Mouse (Mus musculus): ENCODE measurements at regions not wholly inside any gene's neighbourhood (a gene's known extent, or its start where the extent isn't known, plus 50 kb on each side); places are given as distances from the start of the nearest gene placed in this dataset.

- H3K36me3 ChIP-seq: no peaks in the 10 kb centered on the region
- no peak overlapping the region for H3K4me2 ChIP-seq (replicated peaks)
- ATAC-seq (replicated peaks): no peak
- no peak overlapping the region for H3K27ac ChIP-seq (replicated peaks)
- H3K4me1 ChIP-seq: no peaks in the 10 kb centered on the region
- no peaks in the 10 kb centered on the region for H3K27me3 ChIP-seq
- no peaks in the 10 kb centered on the region for H3K9me3 ChIP-seq
- no peak overlapping the region for H3K4me3 ChIP-seq
- no peak overlapping the region for H3K9ac ChIP-seq (replicated peaks)
- 89% methylated on average over 1 of the region's 1 CpGs for WGBS
Measured at GRCm38 (mm10) chr2:123170611-123171010, 405.6 kb downstream of the Sqor start.

DNA sequence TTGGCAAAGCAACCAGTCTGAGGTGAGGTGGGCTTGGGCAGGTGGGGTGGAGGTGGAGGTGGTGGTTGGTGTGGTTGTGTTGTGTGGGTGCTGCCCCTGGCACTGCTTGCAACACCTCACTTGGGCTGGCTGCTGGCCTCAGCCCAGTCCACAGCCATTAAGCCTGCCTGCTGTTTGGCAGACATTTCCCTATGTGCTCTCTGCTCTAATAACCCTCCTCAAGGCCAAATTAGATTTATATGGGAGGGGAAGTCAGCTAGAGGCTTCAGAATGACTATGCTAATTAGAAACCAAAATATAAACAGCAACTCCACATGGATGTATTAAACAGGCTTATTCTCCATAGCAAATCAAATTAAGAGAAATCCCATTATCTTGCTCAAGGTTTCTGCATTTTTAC lies 417.2 kb downstream of the Sqor start:
- Histone ChIP-seq H3K4me2 (replicated peaks) (no peak overlapping the region), H3K4me3 (no peak overlapping the region), H3K27me3 (no peaks in the 10 kb centered on the region), H3K36me3 (no peaks in the 10 kb centered on the region), H3K9ac (replicated peaks) (no peak overlapping the region), H3K9me3 (no peaks in the 10 kb centered on the region), H3K4me1 (no peaks in the 10 kb centered on the region), H3K27ac (replicated peaks) (no peak overlapping the region)
- ATAC-seq (replicated peaks): peak; percentile 58; the same call in 1 of the 2 replicates

- Histone ChIP-seq H3K9me3 (no peaks in the 10 kb centered on the region), H3K27ac (replicated peaks) (no peak overlapping the region), H3K9ac (replicated peaks) (no peak overlapping the region), H3K36me3 (no peaks in the 10 kb centered on the region), H3K4me3 (no peak overlapping the region), H3K27me3 (no peaks in the 10 kb centered on the region), H3K4me1 (peaks cover 4% of the 10 kb centered on the region; the same call in 1 of the 2 replicates), H3K4me2 (replicated peaks) (no peak overlapping the region)
- ATAC-seq (replicated peaks): peak; percentile 43; the same call in 1 of the 2 replicates
- 50% methylated on average over 3 of the region's 3 CpGs for WGBS
Measured at GRCm38 (mm10) chr2:123190795-123191582, 426.0 kb downstream of the Sqor start.

DNA sequence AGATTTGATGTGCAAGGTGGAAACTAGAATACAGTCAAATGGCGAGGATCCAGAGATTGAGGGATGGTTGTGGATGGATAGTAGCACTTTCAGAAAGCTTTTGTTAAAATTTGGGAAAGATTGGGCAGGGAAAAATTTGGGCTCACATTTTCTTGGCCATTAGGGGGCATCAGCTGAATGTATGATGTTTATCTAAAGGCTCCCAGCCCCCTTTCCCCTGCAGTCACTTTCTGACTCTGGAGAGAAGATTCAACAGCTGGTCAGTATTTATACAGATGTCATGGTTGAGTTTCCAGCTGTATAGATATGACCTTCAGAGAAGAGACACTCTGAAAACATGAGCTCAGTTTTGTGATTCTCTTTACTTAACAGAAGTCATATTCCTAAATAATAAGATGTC lies 429.5 kb downstream of the Sqor start:
- Histone ChIP-seq H3K4me2 (replicated peaks) (no peak overlapping the region), H3K4me3 (no peak overlapping the region), H3K27ac (replicated peaks) (no peak overlapping the region), H3K27me3 (no peaks in the 10 kb centered on the region), H3K4me1 (peaks cover 4% of the 10 kb centered on the region; the same call in 1 of the 2 replicates), H3K9me3 (no peaks in the 10 kb centered on the region), H3K9ac (replicated peaks) (no peak overlapping the region), H3K36me3 (no peaks in the 10 kb centered on the region)
- WGBS: 44% methylated on average over 1 of the region's 1 CpGs
- ATAC-seq (replicated peaks): no peak
